Mouse (Mus musculus): Measurements from ENCODE around the gene Olfr593. TPM values are rescaled to one million over a fixed set of nuclear protein-coding genes. Genes with fewer than 3 reads are reported as not detected.

Olfr593 gene
- polyA plus RNA-seq (2017; shearing (Covaris generic)): not detected

GRCm38 (mm10) chr7:103211562-103211961 lies at the start of gene Olfr593:
Gene Olfr593 (plus strand): TSS chr7:103211862.

GRCm38 (mm10) chr7:103178240-103178639 lies 33.4 kb upstream of the Olfr593 start, which contains the start of gene Olfr591:
Gene Olfr591 (minus strand): TSS chr7:103178340.

GRCm38 (mm10) chr7:103184503-103184902 lies 27.2 kb upstream of the Olfr593 start, which contains the start of gene Olfr592:
Gene Olfr592 (plus strand): TSS chr7:103184803.

GRCm38 (mm10) chr7:103216696-103217095 lies 5.0 kb downstream of the Olfr593 start, which contains the start of gene Olfr594:
Gene Olfr594 (plus strand): TSS chr7:103216996.

GRCm38 (mm10) chr7:103252405-103252804 lies 40.7 kb downstream of the Olfr593 start, which contains the start of gene Usp17ld:
Gene Usp17ld (minus strand): TSS chr7:103252505.

Other genes with a start within 250 kb of the Olfr593 start
- gene Olfr576, start 249.2 kb upstream of the Olfr593 start, polyA plus RNA-seq (2017; shearing (Covaris generic)): not detected
- gene Olfr577, start 235.9 kb upstream of the Olfr593 start, polyA plus RNA-seq (2017; shearing (Covaris generic)): not detected
- not detected for gene Olfr578, start 222.5 kb upstream of the Olfr593 start, polyA plus RNA-seq (2017; shearing (Covaris generic))
- gene Olfr582, start 173.8 kb upstream of the Olfr593 start, polyA plus RNA-seq (2017; shearing (Covaris generic)): not detected
- gene Olfr583, start 160.6 kb upstream of the Olfr593 start, polyA plus RNA-seq (2017; shearing (Covaris generic)): not detected
- not detected for gene Olfr584, start 130.0 kb upstream of the Olfr593 start, polyA plus RNA-seq (2017; shearing (Covaris generic))
- not detected for gene Olfr585, start 114.1 kb upstream of the Olfr593 start, polyA plus RNA-seq (2017; shearing (Covaris generic))
- gene Olfr586, start 86.2 kb upstream of the Olfr593 start, polyA plus RNA-seq (2017; shearing (Covaris generic)): not detected
- not detected for gene Olfr588-ps1, start 71.0 kb upstream of the Olfr593 start, polyA plus RNA-seq (2017; shearing (Covaris generic))
- gene Olfr589, start 55.5 kb upstream of the Olfr593 start, polyA plus RNA-seq (2017; shearing (Covaris generic)): not detected
- gene Olfr591, start 33.5 kb upstream of the Olfr593 start, polyA plus RNA-seq (2017; shearing (Covaris generic)): not detected
- not detected for gene Olfr592, start 27.1 kb upstream of the Olfr593 start, polyA plus RNA-seq (2017; shearing (Covaris generic))
- gene Olfr594, start 5.1 kb downstream of the Olfr593 start, polyA plus RNA-seq (2017; shearing (Covaris generic)): not detected
- gene Usp17ld, start 40.6 kb downstream of the Olfr593 start, polyA plus RNA-seq (2017; shearing (Covaris generic)): not detected
- gene Olfr596, start 93.8 kb downstream of the Olfr593 start, polyA plus RNA-seq (2017; shearing (Covaris generic)): not detected
- gene Olfr597, start 104.5 kb downstream of the Olfr593 start, polyA plus RNA-seq (2017; shearing (Covaris generic)): not detected
- not detected for gene Olfr598, start 111.7 kb downstream of the Olfr593 start, polyA plus RNA-seq (2017; shearing (Covaris generic))
- gene Olfr599, start 124.1 kb downstream of the Olfr593 start, polyA plus RNA-seq (2017; shearing (Covaris generic)): not detected
- gene Olfr600, start 137.8 kb downstream of the Olfr593 start, polyA plus RNA-seq (2017; shearing (Covaris generic)): not detected
- gene Olfr601, start 150.8 kb downstream of the Olfr593 start, polyA plus RNA-seq (2017; shearing (Covaris generic)): not detected
- not detected for gene Olfr603, start 174.3 kb downstream of the Olfr593 start, polyA plus RNA-seq (2017; shearing (Covaris generic))
- not detected for gene Usp17lc, start 203.2 kb downstream of the Olfr593 start, polyA plus RNA-seq (2017; shearing (Covaris generic))
- not detected for gene Olfr605, start 233.6 kb downstream of the Olfr593 start, polyA plus RNA-seq (2017; shearing (Covaris generic))
- not detected for gene Olfr606, start 237.2 kb downstream of the Olfr593 start, polyA plus RNA-seq (2017; shearing (Covaris generic))

Measured in CD4-positive, CD25-positive, alpha-beta regulatory T cell, adult 9 weeks (primary cell).